Mouse (Mus musculus) limb, embryonic 12.5 days (tissue): ENCODE results near the gene Lmf1. TPM values are rescaled to one million over a fixed set of nuclear protein-coding genes. Genes with fewer than 3 reads are reported as not detected.

ENCODE experiments used
- ATAC-seq: fragments of 200-750 bp; cut with Nextera tagmentation; 2 replicates; pipeline ENCODE4 v1.8.0; 2017; ENCODE audit warnings: low read depth, moderate TSS enrichment; ENCODE audit not compliant: insufficient number of reproducible peaks, insufficient read depth, low FRiP score, low TSS enrichment
- H3K27ac ChIP-seq: fragments of 300-500 bp; sonication (generic); 2 replicates; pipeline ENCODE4 v1.5.1; 2016; ENCODE audit warnings: mild to moderate bottlenecking, moderate library complexity
- H3K27me3 ChIP-seq: fragments of 300-500 bp; sonication (generic); 2 replicates; pipeline ENCODE4 v1.6.1; 2016; ENCODE audit warnings: mild to moderate bottlenecking, moderate library complexity
- H3K36me3 ChIP-seq: fragments of 300-500 bp; sonication (generic); 2 replicates; pipeline ENCODE4 v1.6.1; 2016; ENCODE audit warnings: mild to moderate bottlenecking, moderate library complexity
- H3K4me1 ChIP-seq: fragments of 300-500 bp; sonication (generic); replicated peaks from 2 replicates; pipeline ENCODE4 v1.6.1; 2016
- H3K4me2 ChIP-seq: fragments of 300-500 bp; sonication (generic); 2 replicates; pipeline ENCODE4 v1.6.1; 2016; ENCODE audit warnings: mild to moderate bottlenecking, moderate library complexity
- H3K4me3 ChIP-seq: fragments of 300-500 bp; sonication (generic); replicated peaks from 2 replicates; pipeline ENCODE4 v1.5.1; 2016; ENCODE audit warnings: mild to moderate bottlenecking
- H3K9ac ChIP-seq: fragments of 300-500 bp; sonication (generic); replicated peaks from 2 replicates; pipeline ENCODE4 v1.6.1; 2016; ENCODE audit warnings: mild to moderate bottlenecking, moderate library complexity
- H3K9me3 ChIP-seq: fragments of 300-500 bp; sonication (generic); 2 replicates; pipeline ENCODE4 v1.6.1; 2016; ENCODE audit warnings: mild to moderate bottlenecking, moderate library complexity
- WGBS: fragments of 180-500 bp; shearing (Covaris S2); methylation state at CpG from one replicate; pipeline ENCODE4 v1.1.7; 2016; 5-methylcytosine and 5-hydroxymethylcytosine counted together
- polyA plus RNA-seq: library from polyadenylated mRNA; unstranded; fragments of >200 nt; fragmentation: Nextera tagmentation; extraction: Ambion mirVana; gene quantifications from 2 replicates; pipeline ENCODE4 v1.2.1, GENCODE M21; 2016

Gene Lmf1
- polyA plus RNA-seq, 1 experiment from 2014 or later, result 28.9 TPM

DNA sequence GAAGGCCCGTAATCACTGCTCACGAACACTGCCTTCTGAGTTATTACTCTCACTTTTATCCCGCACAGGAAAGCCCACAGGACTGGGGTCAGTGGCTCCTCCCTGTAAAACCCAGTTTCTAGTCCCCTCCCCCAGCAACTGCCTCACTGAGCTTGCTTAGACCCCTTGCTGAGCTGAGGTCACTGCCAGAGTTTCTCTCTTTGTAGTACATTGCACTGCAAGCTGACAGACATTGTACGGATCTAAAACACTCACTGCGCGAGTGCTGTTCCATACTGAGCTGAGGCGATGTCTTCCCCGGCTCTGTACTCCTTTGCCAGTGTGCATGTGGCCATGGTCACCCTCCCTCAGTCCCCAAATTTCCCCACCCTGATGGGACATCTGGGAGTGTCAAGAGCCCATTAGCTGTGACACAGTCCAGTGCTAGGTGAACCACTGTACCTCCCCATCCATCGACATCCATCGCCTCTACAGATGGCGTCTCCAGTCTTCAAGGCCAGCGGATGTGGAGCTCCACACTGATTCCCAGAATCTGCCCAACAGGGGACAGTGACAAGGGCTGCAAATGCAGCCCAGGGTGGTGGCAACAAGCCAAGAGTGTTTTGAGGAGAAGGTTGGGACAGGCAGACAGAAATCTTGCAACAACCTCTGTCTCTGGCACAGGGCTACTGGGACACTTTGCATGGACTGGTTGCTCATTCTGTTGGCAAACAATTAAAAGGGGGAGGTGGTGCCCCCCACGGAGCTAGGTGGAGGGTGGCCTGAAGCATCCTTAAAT lies 64.8 kb downstream of the Lmf1 start:
- Histone ChIP-seq H3K36me3 (peaks cover 2% of the 10 kb centered on the region; the same call in 1 of the 2 replicates), H3K9ac (no peak overlapping the region), H3K27ac (peak overlapping the region; percentile 64; the same call in 1 of the 2 replicates), H3K4me2 (0 out of 2 replicates have a peak overlapping the region, but pooled peaks have one; percentile 13), H3K9me3 (no peaks in the 10 kb centered on the region), H3K4me1 (peaks cover 50% of the 10 kb centered on the region), H3K27me3 (peaks cover 2% of the 10 kb centered on the region; the same call in 1 of the 2 replicates), H3K4me3 (no peak overlapping the region)
- ATAC-seq, result no peak
- 59% methylated on average over 13 of the region's 13 CpGs for WGBS

DNA sequence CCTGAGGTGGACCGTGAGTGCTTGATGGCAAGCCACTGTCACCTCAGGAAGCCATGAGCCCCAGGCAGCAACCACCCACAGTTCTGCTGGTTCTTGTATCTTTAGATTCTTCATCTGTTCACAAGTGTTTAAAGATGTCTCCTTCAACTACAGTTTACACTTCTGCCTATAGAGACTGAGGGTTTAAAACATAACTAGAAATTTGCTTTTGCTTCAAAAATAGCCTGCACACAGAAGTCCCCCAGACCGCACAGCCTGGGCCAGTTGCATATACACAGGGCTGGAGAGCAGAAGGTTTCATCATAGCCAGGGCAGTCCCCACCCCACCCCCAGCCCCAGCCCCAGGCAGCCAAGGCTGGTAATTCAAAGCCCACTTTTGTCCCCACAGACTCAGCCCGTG lies 65.9 kb downstream of the Lmf1 start:
- no peak overlapping the region for H3K27ac ChIP-seq
- H3K4me1 ChIP-seq, result peaks cover 44% of the 10 kb centered on the region
- no peak for ATAC-seq
- peaks cover 9% of the 10 kb centered on the region for H3K36me3 ChIP-seq
- H3K4me3 ChIP-seq, result no peak overlapping the region
- no peaks in the 10 kb centered on the region for H3K27me3 ChIP-seq
- no peak overlapping the region for H3K4me2 ChIP-seq
- WGBS, result 89% methylated on average over 3 of the region's 3 CpGs
- H3K9ac ChIP-seq, result no peak overlapping the region
- no peaks in the 10 kb centered on the region for H3K9me3 ChIP-seq

DNA sequence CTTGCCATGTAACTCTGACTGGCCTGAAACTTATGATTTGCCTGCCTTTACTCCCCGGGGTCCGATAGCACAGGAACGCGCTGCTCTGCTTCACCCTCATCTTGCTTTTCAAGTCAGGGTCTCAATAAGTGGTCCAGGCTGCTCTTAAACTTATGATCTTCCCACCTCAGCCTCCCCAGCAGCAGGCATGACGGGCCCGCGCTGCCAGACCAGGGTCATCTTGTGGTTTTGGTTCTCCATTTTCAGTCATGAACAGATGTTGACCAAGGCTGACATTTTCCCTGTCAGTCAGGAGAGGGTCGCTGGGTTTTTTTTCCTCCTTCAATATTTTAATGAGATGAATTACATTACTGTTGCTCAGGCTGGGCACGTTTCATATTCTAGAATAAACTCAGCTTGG lies 66.8 kb downstream of the Lmf1 start:
- H3K4me1 ChIP-seq, result peaks cover 35% of the 10 kb centered on the region
- no peak overlapping the region for H3K4me3 ChIP-seq
- no peaks in the 10 kb centered on the region for H3K9me3 ChIP-seq
- no peak overlapping the region for H3K27ac ChIP-seq
- 90% methylated on average over 9 of the region's 9 CpGs for WGBS
- no peak for ATAC-seq
- H3K4me2 ChIP-seq, result no peak overlapping the region
- no peak overlapping the region for H3K9ac ChIP-seq
- H3K27me3 ChIP-seq, result no peaks in the 10 kb centered on the region
- peaks cover 17% of the 10 kb centered on the region for H3K36me3 ChIP-seq

DNA sequence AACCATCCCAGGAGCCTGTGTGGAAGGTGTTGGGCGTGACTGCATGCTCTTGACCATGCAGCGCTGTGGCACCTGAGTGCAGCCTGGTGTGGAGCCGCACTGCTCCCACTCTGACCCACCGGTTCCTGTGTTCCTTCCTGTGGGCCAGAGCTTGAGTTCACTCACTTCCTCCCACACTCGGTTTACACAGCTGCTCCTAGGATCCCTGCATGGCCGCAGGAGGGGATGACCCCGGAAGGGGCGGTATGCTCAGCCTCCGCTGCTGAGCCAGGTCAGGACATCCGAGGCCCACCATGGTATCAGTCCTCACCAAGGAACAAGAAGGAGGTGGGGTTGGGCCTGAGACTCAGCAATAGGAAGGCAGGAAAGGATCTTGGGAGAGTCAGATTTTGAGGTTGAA lies 69.0 kb downstream of the Lmf1 start:
- no peak overlapping the region for H3K4me3 ChIP-seq
- H3K4me1 ChIP-seq, result peaks cover 25% of the 10 kb centered on the region
- no peak for ATAC-seq
- H3K27me3 ChIP-seq, result no peaks in the 10 kb centered on the region
- WGBS, result 90% methylated on average over 10 of the region's 10 CpGs
- no peak overlapping the region for H3K4me2 ChIP-seq
- no peaks in the 10 kb centered on the region for H3K9me3 ChIP-seq
- peaks cover 17% of the 10 kb centered on the region for H3K36me3 ChIP-seq
- no peak overlapping the region for H3K9ac ChIP-seq
- H3K27ac ChIP-seq, result no peak overlapping the region

DNA sequence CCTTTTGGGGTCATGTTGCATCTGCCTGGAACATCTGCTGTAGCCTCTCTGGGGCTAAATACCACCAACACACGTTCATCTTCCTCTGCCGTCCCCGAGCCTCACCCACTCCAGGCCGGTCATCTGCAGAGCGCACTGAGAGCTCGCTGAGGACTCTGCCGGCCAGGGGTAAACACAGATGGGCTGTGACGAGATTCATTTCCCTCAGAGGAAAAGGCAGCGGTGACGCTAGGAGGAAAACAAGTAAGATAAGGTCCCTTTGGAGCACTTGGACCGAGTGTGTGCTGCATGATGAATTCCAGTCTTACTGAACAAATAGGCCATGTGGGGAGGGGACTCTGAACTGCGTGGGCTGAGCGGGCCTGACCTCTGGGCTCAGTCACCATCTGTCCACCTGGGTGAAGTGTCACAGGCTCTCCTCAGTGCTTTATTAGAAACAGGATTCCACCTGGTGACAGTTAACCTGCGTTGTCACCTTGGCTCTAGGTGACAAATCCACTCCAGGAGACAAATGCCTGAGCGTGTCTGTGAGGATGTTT lies 69.9 kb downstream of the Lmf1 start:
- H3K4me2 ChIP-seq, result no peak overlapping the region
- no peak overlapping the region for H3K27ac ChIP-seq
- no peak for ATAC-seq
- H3K4me3 ChIP-seq, result no peak overlapping the region
- no peaks in the 10 kb centered on the region for H3K27me3 ChIP-seq
- H3K36me3 ChIP-seq, result peaks cover 17% of the 10 kb centered on the region
- 46% methylated on average over 15 of the region's 15 CpGs for WGBS
- H3K9ac ChIP-seq, result no peak overlapping the region
- H3K4me1 ChIP-seq, result peaks cover 17% of the 10 kb centered on the region
- no peaks in the 10 kb centered on the region for H3K9me3 ChIP-seq

DNA sequence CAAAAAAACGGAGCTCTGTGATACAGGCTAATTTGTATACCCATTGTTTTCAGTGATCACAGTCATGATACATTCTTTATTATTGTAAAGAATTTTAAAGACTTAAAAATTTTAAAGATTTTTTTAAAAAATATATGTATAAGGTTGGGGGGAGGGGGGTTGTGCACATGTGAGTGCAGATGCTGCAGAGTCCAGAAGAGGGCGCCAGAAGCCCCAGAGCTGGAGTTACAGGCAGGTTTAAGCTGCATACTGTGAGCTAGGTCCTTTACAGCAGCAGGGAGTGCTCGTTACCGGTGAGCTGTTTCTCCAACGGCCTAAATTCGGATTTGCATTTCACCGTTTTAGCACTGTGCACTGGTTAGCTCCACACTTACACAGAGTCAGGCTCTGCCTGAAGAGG lies 71.8 kb downstream of the Lmf1 start:
- H3K36me3 ChIP-seq, result peaks cover 30% of the 10 kb centered on the region
- no peaks in the 10 kb centered on the region for H3K9me3 ChIP-seq
- H3K4me2 ChIP-seq, result no peak overlapping the region
- no peak overlapping the region for H3K4me3 ChIP-seq
- no peaks in the 10 kb centered on the region for H3K27me3 ChIP-seq
- no peak overlapping the region for H3K27ac ChIP-seq
- no peak for ATAC-seq
- 87% methylated on average over 7 of the region's 7 CpGs for WGBS
- no peak overlapping the region for H3K9ac ChIP-seq
- peaks cover 4% of the 10 kb centered on the region; the same call in 1 of the 2 replicates for H3K4me1 ChIP-seq

DNA sequence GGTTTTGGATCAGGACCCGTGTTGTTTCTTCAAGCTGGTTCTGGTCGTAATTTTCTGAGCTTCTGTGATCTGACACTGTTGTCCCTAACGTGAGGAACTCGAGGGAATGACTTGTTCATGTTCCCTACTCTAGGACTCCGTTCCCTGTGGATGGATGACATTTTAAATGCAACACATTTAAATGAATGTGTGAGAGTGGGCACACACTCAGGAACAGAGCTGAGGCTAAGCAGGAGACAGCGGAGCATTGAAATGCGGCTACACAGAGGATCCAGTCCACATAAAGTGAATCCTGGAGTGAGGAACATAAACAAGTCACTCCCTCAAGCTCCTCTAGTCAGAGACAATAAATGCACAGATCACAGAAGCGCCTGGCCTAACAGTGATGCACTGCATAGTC lies 73.4 kb downstream of the Lmf1 start:
- Histone ChIP-seq H3K4me2 (no peak overlapping the region), H3K4me1 (peaks cover 19% of the 10 kb centered on the region), H3K9ac (no peak overlapping the region), H3K27ac (no peak overlapping the region), H3K36me3 (peaks cover 40% of the 10 kb centered on the region), H3K9me3 (no peaks in the 10 kb centered on the region), H3K4me3 (no peak overlapping the region), H3K27me3 (no peaks in the 10 kb centered on the region)
- 72% methylated on average over 8 of the region's 8 CpGs for WGBS
- no peak for ATAC-seq

DNA sequence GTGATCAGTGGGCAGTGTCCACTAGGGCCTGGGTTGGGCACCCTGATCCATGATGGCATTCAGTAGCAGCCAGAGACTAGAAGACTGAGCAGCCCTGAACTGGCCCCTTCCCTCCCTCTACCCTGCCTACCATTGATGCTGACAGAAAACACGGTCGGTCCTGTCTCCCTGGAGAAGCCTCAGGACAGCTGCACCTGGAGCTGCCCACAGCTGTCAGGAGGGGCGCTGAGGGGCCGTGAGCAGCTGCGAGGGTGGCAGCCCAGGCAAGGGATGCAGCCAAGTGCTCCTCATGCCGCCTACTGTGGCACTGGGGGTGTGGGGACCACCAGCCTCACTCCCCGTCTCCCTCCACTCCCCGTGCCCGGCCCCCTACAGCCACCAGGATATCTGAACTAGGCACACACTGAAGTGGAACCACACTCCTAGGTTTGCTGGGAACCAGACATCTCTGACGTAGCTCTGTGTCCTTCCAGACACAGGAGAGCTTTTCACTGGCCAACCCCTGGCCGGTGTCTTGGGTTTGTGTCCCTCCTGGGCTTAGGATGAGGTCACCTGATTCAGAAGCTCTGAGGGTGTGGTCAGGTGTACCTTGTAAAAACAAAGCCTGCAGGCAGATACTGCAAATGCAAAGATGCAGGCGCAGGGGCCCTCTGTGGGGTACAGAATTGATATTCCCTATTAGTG lies 77.4 kb downstream of the Lmf1 start:
- Histone ChIP-seq H3K4me2 (no peak overlapping the region), H3K4me1 (peaks cover 19% of the 10 kb centered on the region), H3K27me3 (no peaks in the 10 kb centered on the region), H3K9ac (0 out of 2 replicates have a peak overlapping the region, but pooled peaks have one; percentile 8), H3K36me3 (peaks cover 38% of the 10 kb centered on the region), H3K9me3 (no peaks in the 10 kb centered on the region), H3K4me3 (no peak overlapping the region), H3K27ac (peak overlapping the region; percentile 77)
- peak; percentile 27; the same call in 1 of the 2 replicates for ATAC-seq
- WGBS, result 56% methylated on average over 12 of the region's 12 CpGs

DNA sequence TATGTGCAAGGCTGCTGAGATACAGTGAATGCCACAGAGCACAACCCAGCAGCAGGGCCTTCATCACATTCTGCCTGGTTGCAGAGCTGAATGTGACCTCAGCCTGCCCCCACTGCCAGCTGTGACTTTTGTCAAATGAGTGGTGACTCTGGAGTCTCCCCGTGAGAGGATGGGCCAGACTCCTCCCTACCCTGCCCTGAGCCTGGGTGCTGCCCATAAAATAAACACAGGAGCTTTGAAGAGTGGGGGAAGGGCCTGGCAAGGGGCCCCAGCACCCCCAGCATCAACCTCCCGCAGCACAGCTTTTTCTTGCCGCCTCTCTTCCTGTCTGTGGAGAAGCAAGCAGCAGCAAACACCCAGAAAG lies 77.9 kb downstream of the Lmf1 start:
- WGBS, result 13% methylated on average over 3 of the region's 3 CpGs
- H3K4me1 ChIP-seq, result peaks cover 19% of the 10 kb centered on the region
- peak overlapping the region; percentile 77 for H3K27ac ChIP-seq
- H3K9ac ChIP-seq, result no peak overlapping the region; the same call in 1 of the 2 replicates
- H3K4me3 ChIP-seq, result no peak overlapping the region
- H3K9me3 ChIP-seq, result no peaks in the 10 kb centered on the region
- H3K36me3 ChIP-seq, result peaks cover 38% of the 10 kb centered on the region
- H3K4me2 ChIP-seq, result no peak overlapping the region
- H3K27me3 ChIP-seq, result no peaks in the 10 kb centered on the region
- no peak; the same call in 1 of the 2 replicates for ATAC-seq

DNA sequence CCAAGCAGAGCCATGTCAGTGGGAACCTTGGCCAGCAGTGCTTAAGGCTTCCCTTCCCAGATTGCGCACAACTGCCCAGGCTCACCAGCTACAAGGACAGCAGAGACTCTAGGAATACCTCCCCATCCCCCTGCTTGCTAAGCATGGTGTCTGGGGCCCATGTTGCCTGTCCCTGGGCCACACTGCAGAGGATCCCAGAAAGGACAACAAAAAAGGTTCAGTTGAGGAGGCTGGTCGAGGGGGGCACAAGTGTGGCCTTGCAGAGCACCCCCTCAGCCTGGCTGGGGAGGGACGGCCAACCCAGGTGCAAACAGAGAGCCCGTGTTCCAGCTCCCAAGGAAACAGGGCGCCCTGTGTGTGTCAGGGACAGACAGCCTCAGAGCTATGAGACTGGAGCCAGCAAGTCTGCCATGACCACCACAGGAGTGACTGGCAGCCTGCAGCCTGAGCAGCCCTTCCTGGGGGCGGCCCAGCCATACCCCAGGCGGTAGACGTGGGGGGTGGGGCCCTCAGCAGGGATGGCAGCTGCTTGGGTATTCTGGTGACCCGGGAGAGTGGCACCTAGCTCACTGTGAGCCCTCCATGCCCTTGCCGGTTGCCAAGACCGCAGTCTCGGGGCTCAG lies 84.4 kb downstream of the Lmf1 start:
- Histone ChIP-seq H3K9ac (no peak overlapping the region; the same call in 1 of the 2 replicates), H3K27me3 (peaks cover 4% of the 10 kb centered on the region; the same call in 1 of the 2 replicates), H3K4me3 (no peak overlapping the region), H3K9me3 (no peaks in the 10 kb centered on the region), H3K4me1 (peaks cover 12% of the 10 kb centered on the region), H3K27ac (peak overlapping the region; percentile 81), H3K36me3 (peaks cover 9% of the 10 kb centered on the region), H3K4me2 (0 out of 2 replicates have a peak overlapping the region, but pooled peaks have one; percentile 17)
- WGBS, result 40% methylated on average over 12 of the region's 12 CpGs
- ATAC-seq, result peak; percentile 66

DNA sequence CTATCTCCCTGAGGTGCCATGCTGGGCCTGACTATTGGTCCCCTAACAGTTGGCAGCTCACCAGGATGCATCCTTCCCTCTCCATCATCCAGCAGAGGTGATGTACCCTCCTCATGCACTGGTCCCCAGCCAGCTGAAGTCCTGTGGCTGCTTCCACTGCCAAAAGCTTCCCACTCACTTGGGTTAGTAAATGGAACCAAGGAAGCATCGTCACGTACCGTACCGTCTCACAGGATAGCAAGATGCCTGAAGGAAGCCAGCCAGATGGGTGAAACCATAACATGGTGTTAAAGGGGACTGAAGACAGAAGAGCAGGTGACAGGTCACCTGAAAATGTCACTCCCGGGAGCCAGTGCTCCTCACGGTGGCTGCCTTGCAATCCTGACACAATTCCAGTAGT lies 86.6 kb downstream of the Lmf1 start:
- Histone ChIP-seq H3K27ac (no peak overlapping the region), H3K36me3 (peaks cover 7% of the 10 kb centered on the region), H3K4me1 (peaks cover 16% of the 10 kb centered on the region), H3K27me3 (peaks cover 4% of the 10 kb centered on the region; the same call in 1 of the 2 replicates), H3K4me3 (no peak overlapping the region), H3K4me2 (no peak overlapping the region), H3K9me3 (no peaks in the 10 kb centered on the region), H3K9ac (no peak overlapping the region)
- ATAC-seq, result no peak
- 86% methylated on average over 6 of the region's 6 CpGs for WGBS
